Mouse (Mus musculus): ENCODE data around the gene Homez. TPM values are rescaled to one million over a fixed set of nuclear protein-coding genes. Genes with fewer than 3 reads are reported as not detected.

Homez gene
- 9.2 and 9.7 TPM in 2 replicates for total RNA-seq (2017)

DNA sequence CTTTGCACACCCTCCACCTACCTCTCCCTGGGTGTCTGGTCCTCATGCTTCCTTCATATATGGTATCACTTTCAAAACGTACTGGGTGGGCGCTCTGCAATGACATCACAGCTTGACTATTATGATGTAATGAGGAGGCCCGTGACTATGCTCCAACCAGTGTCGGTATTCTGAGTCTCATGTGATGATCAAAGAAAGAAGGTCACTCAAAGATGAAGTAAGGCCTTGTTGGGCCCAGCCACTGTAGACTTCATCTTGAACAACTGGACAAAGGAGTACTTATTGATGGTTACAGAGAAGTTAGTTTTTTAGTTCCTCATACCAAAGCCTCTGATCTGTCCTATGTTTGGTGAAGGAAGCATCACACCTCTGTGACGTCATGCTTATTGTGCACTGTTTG is at the start of gene Homez:
Gene Homez, minus strand, starts transcription at position 101 of the 400 bp plus-strand sequence.
- no peak for ATAC-seq (ENCODE audit: extremely low read depth, insufficient number of reproducible peaks, low FRiP score, poor library complexity, severe bottlenecking)

DNA sequence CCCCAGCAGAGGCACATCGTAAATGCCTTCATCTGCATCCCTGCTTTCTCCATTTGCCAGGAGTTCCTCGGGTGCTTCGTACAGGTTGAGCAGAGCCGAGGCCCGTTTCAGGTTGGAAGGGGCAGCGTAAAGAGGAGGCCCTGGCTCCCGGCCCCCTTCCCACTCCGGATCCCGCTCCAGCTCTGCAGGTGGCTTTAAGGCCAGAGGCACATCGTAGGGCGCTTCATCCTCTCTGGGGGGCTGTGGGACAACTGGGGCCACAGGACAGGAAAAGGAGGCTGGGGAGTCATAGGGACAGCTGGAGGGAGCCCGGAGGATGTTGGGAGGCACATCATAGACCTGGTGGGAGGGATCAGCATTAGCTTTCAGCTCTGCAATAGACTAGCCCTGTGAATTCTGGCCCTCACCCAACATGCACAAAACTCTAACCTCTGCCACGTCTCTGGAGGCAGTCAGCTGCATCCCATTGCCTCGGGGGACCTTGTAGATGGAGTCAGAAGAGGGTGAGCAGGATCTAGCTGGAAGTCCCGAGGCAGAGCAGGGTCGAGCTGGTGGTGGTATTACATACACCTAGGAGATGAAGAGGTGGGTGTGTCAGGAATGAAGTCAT is 49.4 kb upstream of the Homez start:
- no peak for ATAC-seq (ENCODE audit: extremely low read depth, insufficient number of reproducible peaks, low FRiP score, poor library complexity, severe bottlenecking)

DNA sequence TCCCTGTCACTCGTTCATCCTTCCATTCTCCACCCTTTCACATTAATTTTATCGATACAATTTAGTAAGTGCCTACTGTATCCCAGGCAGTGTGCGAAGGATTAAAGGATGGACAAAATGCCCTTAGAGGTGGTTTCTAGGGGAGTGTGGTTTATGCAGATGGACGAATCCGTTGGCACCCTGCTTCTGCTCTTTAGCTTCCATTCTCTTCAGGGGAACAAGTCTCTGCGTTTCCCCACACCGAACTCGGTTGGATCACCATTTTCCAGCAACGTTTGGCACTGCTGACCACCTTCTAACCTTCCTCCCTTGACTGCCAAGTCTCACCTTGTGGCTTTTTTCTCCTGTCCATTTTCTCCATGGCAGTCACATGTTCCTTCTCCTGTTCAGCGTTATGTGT is 42.6 kb upstream of the Homez start:
- no peak for ATAC-seq (ENCODE audit: extremely low read depth, insufficient number of reproducible peaks, low FRiP score, poor library complexity, severe bottlenecking)

DNA sequence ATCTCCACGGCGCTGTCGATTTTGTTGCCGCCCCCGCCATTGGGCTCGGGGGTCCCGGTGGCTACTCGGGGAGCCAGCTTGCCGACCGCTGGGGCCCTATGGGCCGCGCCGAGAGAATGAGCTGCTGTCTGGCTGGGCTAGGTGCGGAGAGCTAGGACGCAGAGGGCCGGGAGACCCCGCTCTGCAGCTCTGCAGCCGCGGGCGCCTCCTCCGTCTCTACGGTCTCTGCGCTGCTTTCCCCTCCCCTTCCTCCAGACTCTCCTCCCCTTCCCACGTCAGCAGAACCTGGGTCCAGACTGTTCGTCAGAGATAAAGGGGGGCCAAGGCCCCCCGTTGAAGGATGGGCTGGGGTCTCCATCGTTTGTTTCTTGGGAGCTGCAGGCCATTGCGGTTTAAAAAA is 42.1 kb upstream of the Homez start, which contains the start of gene Slc22a17:
Gene Slc22a17, minus strand, starts transcription at position 247 of the 400 bp plus-strand sequence.
- peak; percentile 30; the same call in 1 of the 2 replicates for ATAC-seq (ENCODE audit: extremely low read depth, insufficient number of reproducible peaks, low FRiP score, poor library complexity, severe bottlenecking)

DNA sequence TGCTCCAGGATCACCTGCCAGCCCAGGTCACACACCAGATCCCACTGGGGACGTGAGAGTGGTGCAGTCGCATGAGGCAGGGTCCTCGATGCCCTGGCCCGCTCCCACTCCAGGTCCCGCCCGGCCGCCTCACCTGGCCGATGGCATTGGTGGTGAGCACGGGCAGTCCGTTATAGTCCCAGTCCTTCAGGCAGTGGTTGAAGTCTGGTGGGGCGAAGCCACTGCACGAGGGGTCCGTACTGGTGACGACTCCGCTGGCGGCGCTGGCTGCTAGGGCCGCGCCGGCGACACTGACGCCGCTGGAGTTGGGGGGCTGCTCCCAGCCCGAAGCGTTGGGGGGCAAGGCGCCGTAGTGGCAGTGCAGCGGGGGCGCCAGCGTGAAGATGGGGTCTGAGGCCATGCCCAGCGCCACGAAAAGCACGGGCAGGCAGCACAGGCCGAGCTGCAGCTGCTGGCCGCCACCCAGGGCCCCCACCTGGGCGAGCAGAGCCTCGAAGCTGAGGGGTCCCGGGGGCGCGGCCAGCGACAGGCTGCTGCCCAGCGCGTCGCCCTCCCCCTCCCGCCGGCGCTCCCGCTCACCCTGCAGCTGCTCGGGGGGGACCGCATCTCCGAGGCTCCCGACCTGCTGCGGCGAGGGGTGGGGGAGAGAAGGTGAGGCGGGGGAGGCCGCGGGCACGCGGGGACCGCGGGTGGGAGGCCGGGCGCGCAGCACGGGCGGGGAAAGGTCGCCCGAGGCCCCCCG is 41.5 kb upstream of the Homez start:
- no peak for ATAC-seq (ENCODE audit: extremely low read depth, insufficient number of reproducible peaks, low FRiP score, poor library complexity, severe bottlenecking)

DNA sequence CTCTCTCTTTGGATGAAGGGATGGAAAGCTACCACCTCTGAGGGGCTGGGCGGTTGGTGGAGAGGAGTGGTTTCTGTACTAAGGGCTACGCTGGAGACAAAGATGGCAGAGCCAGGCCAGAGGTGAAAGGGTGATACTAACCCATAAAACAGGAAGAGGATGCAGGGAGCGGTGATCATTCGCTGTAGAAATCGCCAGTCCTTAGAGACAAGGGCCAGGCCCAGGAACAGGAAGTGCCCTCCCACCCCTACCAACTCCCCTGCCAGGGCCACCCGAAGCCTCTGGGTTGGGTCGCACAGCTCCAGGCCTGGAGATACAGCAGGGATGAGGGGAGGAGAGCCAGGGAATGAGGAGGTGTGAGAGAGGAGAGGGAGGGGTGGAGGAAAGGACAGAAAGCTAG is 37.9 kb upstream of the Homez start:
- no peak for ATAC-seq (ENCODE audit: extremely low read depth, insufficient number of reproducible peaks, low FRiP score, poor library complexity, severe bottlenecking)

DNA sequence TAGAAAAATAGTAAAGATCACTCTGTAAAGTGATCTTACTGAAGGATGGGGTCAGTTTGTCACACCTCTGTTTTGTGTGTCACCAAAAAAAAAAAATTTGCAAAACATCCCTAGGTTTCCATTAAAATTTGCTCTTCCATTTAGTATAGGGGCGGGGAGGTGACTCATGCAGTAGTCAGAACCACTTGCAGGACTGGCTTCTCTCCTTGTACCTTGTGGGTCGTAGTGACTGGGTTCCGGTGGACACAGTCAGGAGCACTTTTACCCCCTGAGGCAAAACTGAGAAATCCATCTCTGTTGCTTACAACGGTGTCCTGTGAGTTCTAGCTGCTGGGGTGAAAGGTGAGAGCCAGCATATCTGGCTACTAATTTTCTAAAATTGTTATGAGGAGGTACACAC is 32.9 kb upstream of the Homez start:
- no peak for ATAC-seq (ENCODE audit: extremely low read depth, insufficient number of reproducible peaks, low FRiP score, poor library complexity, severe bottlenecking)

DNA sequence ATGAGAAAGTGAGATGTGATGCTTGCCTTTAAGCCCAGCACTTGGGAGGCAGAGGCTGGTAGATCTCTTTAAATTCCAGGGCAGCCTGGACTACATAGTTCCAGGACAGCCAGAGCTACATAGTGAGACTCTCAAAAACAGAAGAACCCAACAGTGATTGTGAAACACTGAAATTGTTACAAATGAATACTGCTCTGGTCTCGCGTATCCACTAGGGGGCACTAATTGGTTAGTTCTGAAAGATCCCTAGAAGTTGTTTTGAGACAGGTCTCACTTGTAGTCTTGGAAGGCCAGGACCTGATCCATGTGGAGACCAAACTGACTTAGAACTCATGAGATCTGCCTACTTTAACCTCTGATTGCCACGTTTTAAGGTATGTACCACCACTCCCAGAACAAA is 29.6 kb upstream of the Homez start:
- ATAC-seq (ENCODE audit: extremely low read depth, insufficient number of reproducible peaks, low FRiP score, poor library complexity, severe bottlenecking), result peak; percentile 86

DNA sequence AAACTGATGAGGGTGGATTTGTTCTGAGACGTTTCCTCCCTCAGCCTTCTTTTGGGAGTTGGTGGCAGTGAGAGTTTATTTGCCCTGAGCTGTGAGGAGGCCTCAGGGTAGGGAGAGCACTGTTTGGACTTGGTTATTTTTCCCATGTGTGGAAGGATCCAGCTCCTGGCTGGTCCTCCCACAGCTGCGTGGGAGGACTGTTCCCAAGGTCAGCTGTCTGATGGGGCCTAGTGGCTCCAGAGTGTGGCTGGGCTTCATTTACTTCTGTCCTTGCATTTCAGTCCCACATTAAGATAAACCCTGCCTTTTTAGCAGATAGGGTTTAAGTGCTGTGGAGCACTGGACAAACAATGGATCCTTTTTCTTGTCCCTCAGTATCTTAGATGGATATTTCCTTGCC is 26.7 kb upstream of the Homez start:
- no peak for ATAC-seq (ENCODE audit: extremely low read depth, insufficient number of reproducible peaks, low FRiP score, poor library complexity, severe bottlenecking)

DNA sequence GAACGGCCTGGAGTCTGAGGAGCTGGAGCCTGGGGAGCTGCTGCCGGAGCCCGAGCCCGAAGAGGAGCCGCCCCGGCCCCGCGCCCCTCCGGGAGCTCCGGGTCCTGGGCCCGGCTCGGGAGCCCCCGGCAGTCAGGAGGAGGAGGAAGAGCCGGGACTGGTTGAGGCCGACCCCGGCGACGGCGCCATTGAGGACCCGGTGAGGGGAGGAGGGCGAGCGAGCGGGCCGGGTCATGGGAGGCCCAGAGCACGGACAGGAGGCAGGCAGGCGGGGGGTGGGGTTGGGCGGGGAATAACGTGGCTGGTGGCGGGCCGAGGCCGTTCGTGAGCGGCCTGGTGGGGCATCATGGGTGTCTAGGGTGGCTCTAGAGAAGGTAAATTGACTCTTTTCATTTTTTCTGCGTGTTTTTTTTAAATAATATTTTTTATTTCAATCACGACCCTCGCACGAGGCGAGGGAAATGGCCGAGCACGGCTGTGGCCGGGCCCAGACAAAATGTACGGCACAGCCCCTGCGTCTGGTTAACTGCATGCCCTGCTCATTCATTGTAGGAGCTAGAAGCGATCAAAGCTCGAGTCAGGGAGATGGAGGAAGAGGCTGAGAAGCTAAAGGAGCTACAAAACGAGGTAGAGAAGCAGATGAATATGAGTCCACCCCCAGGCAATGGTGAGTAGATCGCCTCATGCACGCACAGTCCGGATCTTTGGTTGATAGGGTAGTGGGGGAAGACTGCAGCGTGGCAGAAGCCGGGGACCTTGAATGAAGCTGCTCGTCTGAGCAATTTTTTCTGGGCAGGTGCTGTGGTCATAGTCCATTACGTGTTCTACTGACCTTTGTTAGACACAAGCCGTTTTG is 23.8 kb upstream of the Homez start:
- ATAC-seq (ENCODE audit: extremely low read depth, insufficient number of reproducible peaks, low FRiP score, poor library complexity, severe bottlenecking), result no peak

DNA sequence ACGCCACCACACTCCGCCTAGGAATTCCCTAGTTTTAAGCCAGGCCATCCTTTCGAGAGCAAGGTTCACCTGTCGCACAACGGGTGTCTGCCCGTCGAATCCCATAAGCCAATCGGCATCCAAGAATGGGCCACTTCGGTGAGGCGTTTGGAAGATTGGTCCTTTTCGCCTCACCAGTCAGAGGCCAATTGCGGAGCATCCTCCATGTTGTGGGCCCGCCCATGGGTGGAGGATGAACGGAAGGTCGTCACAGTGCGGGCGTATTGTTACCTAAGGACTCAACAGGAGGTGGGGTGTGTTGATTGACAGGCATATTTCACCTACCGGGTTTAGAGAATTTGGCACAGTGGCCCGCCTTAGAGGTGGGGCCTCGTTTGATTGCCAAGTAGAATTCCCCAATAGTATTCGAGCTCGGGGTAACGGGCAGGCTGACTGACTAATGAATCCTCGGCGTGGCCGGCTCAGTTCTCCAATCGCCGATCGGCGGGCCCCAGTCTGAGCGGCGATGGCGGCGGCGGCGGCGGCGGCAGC is 23.0 kb upstream of the Homez start:
- peak; percentile 96 for ATAC-seq (ENCODE audit: extremely low read depth, insufficient number of reproducible peaks, low FRiP score, poor library complexity, severe bottlenecking)

DNA sequence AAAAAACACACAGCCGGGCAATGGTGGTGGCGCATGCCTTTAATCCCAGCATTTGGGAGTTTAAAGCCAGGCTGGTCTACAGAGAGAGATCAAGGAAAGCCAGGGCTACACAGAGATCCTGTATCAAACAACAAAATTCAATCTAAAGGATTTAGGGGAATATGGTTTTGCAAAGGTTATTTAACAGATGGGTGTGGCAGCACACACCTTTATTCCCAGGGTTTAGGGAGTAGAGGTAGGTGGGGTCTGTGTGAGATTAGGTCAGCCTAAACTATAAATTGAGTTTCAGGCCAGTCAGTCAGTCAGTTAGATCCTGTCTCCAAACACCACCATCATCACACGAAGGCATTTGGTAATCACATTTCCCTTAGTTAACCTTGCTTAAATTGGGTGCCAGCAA is 21.4 kb upstream of the Homez start, which contains the start of gene Pabpn1:
Gene Pabpn1, plus strand, starts transcription at position 301 of the 400 bp plus-strand sequence.
- no peak for ATAC-seq (ENCODE audit: extremely low read depth, insufficient number of reproducible peaks, low FRiP score, poor library complexity, severe bottlenecking)

DNA sequence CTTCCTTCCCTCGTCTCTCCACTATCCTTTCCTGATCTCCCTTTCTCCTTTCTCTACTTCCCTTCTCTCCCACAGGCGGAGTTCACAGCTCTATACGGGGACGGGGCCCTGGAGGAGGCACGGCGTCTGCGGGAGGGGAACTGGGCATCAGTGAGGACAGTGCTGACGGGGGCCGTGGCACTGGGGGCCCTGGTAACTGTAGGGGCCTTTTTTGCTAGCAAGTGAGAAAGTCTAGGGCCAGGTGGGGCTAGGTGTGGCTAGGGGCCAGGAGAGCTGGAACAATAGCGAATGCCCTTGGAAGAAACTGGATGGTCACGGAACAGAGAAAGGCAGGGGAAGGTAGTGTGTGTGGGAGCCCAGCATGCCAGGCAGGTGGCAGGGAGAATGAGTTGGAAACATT is 14.5 kb upstream of the Homez start:
- no peak for ATAC-seq (ENCODE audit: extremely low read depth, insufficient number of reproducible peaks, low FRiP score, poor library complexity, severe bottlenecking)

DNA sequence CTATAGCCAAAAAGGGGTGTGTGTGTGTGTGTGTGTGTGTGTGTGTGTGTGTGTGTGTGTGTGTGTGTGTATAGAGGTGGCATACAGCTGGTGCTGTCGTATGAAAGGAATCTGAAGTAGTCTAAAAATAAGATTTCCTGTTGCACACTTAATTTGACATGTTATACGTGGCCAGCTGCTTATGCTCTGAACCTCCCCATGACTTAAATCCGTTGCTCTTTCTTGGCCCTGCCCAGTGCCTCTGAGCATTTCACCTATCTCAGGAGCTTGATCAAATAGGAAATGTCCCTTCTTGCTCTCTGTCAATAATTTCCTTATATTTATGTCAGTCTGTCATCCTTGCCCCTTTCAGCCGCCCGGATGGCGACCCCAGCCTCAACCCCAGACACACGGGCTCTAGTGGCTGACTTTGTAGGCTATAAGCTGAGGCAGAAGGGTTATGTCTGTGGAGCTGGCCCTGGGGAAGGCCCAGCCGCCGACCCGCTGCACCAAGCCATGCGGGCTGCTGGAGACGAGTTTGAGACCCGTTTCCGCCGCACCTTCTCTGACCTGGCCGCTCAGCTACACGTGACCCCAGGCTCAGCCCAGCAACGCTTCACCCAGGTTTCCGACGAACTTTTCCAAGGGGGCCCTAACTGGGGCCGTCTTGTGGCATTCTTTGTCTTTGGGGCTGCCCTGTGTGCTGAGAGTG is 13.4 kb upstream of the Homez start:
- no peak for ATAC-seq (ENCODE audit: extremely low read depth, insufficient number of reproducible peaks, low FRiP score, poor library complexity, severe bottlenecking)

DNA sequence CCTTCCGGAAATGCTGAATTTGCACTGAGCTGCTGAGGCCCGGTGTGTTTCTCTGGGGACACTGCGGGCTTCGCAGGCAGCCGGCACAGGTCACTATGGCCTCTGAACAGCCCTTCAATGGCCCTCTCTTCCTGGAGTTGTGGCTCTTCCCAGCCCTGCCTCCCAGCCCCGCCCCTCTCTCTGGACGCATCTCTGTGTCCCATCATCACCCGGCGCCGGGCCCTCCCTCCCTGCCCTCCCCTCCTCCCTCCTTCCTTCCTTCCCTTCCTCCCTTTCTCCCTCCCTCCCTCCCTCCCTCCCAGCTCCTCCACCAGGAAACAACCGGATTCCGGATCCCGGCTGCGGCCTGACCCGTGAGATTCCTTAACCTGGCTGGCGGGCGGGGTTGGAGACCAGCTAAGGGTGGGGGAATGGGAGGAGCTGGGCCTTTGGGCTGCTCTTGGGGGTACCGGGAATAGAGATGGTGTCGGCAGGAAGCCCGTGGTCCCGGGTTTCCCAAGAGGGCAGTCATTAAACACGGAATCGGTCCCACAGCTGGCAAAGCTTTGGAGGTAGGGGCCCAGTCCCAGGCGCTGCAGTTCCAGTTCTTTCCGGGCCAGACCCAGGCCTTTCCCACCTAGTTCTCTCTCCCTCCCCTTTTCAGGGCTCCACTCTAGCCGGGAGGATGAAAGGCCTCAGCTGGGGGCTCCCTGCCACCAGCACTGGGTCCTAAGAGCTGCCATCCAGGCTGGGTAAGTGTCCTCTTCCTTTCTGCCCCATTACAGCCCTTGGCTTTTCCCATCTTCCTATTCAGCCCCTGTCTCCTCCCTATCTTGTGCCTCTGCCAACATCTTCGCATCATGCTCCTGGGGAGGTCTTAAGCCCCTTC is 12.6 kb upstream of the Homez start, which contains the start of the genes Bcl2l2 and Gm20521:
Gene Bcl2l2, plus strand, starts transcription at position 224 of the 868 bp plus-strand sequence.
Gene Gm20521, plus strand, starts transcription at position 288 of the 868 bp plus-strand sequence.
- no peak for ATAC-seq (ENCODE audit: extremely low read depth, insufficient number of reproducible peaks, low FRiP score, poor library complexity, severe bottlenecking)

DNA sequence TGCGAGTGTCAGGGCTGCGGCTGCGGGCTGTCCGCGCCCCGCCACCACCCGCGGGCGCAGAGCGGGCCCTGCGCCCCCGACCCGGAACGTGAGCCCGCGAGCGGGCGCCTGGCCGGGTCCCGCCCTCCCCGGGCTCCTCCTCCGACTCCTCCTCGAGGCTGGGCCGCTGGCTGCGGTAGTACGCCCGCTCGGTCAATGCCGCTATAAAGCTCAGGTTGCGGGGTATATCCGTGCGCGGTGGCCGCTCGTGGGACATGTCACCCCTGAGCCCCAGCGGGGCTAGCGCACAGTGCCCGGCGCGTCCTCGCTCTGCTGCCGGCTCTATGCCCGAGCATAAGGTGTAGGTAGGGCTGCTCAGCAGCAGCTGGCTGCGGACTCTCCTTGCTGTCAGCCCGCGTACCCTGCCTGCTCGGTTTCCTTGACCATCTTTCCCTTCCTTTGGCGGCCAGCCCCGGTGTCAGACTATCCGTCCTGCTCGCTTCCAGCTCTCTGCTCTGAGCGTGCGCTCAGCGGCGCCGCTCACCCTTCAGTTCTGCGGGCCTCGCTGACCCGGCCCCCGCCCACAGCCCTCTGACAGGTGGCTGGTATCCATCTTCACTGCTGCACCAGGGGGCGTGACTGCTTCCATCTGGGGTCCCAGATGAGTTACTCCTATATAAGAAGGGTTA is 6.4 kb upstream of the Homez start, which contains the start of gene Ppp1r3e:
Gene Ppp1r3e, minus strand, starts transcription at position 503 of the 668 bp plus-strand sequence.
- ATAC-seq (ENCODE audit: extremely low read depth, insufficient number of reproducible peaks, low FRiP score, poor library complexity, severe bottlenecking), result peak; percentile 55

DNA sequence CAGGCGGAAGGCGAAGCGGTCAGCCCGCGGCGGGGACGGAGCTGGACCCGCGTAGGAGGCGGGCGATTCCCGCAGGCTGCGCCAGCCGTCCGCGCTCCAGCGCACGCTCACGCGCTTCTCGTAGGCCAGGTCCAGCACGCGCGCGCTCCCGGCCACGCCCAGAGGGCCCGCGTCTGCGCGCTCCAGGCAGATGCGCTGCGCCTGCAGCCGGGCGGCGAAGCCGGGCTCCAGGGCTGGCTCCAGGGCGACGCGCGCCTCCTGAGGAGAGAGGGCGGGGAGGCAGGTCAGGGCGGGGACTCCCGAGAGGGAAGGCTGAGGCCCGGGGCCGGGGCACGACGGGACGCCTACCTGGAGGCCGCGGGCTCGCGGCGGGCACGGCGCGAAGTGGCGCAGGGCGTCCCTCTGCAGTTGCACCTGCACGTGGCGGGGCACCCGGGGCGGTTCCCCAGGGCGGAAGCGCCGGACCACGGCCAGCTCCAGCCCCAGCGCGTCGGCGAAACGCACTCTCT is 5.8 kb upstream of the Homez start:
- peak; percentile 33 for ATAC-seq (ENCODE audit: extremely low read depth, insufficient number of reproducible peaks, low FRiP score, poor library complexity, severe bottlenecking)
